Mouse (Mus musculus): Measurements from ENCODE around the gene Efnb2. TPM values are rescaled to one million over a fixed set of nuclear protein-coding genes. Genes with fewer than 3 reads are reported as not detected.

Gene Efnb2
- total and polyA plus RNA-seq, 3 experiments, result 0.12 to 0.19 TPM; not detected in 1

- H3K27ac ChIP-seq (ENCODE audit: control insufficient read depth, low read depth, low read length), result no peak overlapping the region
- H3K9ac ChIP-seq (ENCODE audit: control insufficient read depth, low read depth, low read length, poor library complexity, severe bottlenecking), result no peak overlapping the region
- H3K79me2 ChIP-seq (ENCODE audit: control insufficient read depth, insufficient read depth, low read length, poor library complexity), result no peaks in the 10 kb centered on the region
- H3K36me3 ChIP-seq (ENCODE audit: control insufficient read depth in 1 of 2, insufficient read depth in 2 of 2, low read length in 2 of 2), result no peaks in the 10 kb centered on the region
- no peak for TF ChIP-seq JUND (IDR thresholded peaks at IDR 0.05; ENCODE audit: low read depth, low read length)
- TF ChIP-seq UBTF (IDR thresholded peaks at IDR 0.05; ENCODE audit: borderline replicate concordance, insufficient read depth, low read depth, low read length), result no peak
- no peak for TF ChIP-seq ZKSCAN1 (IDR thresholded peaks at IDR 0.05; ENCODE audit: low read depth, low read length)
- TF ChIP-seq MYC (IDR thresholded peaks at IDR 0.05; ENCODE audit: low read depth, low read length), result no peak
- no peak for TF ChIP-seq SIN3A (IDR thresholded peaks at IDR 0.05; ENCODE audit: low read length)
- no peak for TF ChIP-seq MAZ (IDR thresholded peaks at IDR 0.05; ENCODE audit: low read depth, low read length)
- TF ChIP-seq E2F4 (IDR thresholded peaks at IDR 0.05; ENCODE audit: borderline replicate concordance, low read depth, low read length), result no peak
- H3K4me1 ChIP-seq (ENCODE audit: control insufficient read depth in 1 of 2, insufficient read depth in 2 of 2, low read length in 2 of 2), result no peaks in the 10 kb centered on the region
- H3K4me3 ChIP-seq (ENCODE audit: control insufficient read depth in 1 of 2, insufficient read depth in 1 of 2, low read depth in 2 of 2, low read length in 2 of 2), result no peak overlapping the region
- no peak for DNase-seq (ENCODE audit: low read depth, low spot score)
- H3K9me3 ChIP-seq (replicated peaks; ENCODE audit: insufficient read depth, low read length), result no peaks in the 10 kb centered on the region
- H3K27me3 ChIP-seq (ENCODE audit: control insufficient read depth in 1 of 2, insufficient read depth in 2 of 2, low read length in 2 of 2), result no peaks in the 10 kb centered on the region
Measured at GRCm38 (mm10) chr8:8622031-8622430, 39.0 kb downstream of the Efnb2 start.

DNA sequence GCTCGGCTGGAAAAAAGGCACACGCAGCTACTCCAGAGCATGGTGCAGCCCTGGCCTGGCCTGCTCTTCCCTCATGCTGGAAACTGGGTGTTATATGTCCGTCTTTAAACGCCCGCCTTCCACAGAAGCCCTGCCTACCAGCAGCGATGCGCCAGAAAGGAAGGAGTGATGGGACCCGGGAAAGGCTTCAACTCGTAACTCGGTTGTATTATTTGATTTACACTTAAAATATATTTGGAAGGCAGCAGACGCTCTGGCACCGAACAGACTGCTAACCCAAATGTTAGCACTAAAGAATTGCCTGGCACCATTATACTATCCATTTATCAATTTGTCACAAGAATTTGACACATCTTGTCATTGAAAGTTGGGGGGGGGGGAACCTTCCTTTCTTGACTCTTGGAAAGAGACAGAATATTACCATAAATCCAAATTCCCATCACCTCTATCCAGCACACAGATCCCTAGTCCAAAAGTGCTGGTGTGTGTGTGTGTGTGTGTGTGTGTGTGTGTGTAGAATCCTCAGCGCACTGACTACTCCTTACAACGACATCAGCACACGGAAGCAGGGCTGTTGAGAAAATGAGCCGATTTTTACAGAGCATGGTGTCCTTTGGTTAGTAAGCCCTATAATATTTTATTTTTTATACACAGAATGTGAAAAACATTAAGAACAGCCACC lies 39.7 kb downstream of the Efnb2 start:
- H3K27ac ChIP-seq (ENCODE audit: control insufficient read depth, low read depth, low read length), result no peak overlapping the region
- H3K9ac ChIP-seq (ENCODE audit: control insufficient read depth, low read depth, low read length, poor library complexity, severe bottlenecking), result no peak overlapping the region
- H3K9me3 ChIP-seq (replicated peaks; ENCODE audit: insufficient read depth, low read length), result no peaks in the 10 kb centered on the region
- no peak overlapping the region for H3K4me3 ChIP-seq (ENCODE audit: control insufficient read depth in 1 of 2, insufficient read depth in 1 of 2, low read depth in 2 of 2, low read length in 2 of 2)
- TF ChIP-seq USF2 (IDR thresholded peaks at IDR 0.05; ENCODE audit: borderline replicate concordance in 1 of 2, insufficient read depth in 1 of 2, low read depth in 1 of 2, low read length in 2 of 2) (no peak), ELF1 (IDR thresholded peaks at IDR 0.05; ENCODE audit: low read depth, low read length) (no peak), ETS1 (IDR thresholded peaks at IDR 0.05; ENCODE audit: low read depth, low read length) (no peak), MAZ (IDR thresholded peaks at IDR 0.05; ENCODE audit: low read depth, low read length) (no peak), MAFK (IDR thresholded peaks at IDR 0.05; ENCODE audit: borderline replicate concordance, low read depth, low read length) (no peak), USF1 (IDR thresholded peaks at IDR 0.05; ENCODE audit: low read depth, low read length) (no peak), CHD1 (IDR thresholded peaks at IDR 0.05; ENCODE audit: low read depth, low read length) (no peak), TBP (IDR thresholded peaks at IDR 0.05; ENCODE audit: low read depth, low read length) (no peak)
- no peaks in the 10 kb centered on the region for H3K27me3 ChIP-seq (ENCODE audit: control insufficient read depth in 1 of 2, insufficient read depth in 2 of 2, low read length in 2 of 2)
- no peak for DNase-seq (ENCODE audit: low read depth, low spot score)
- H3K4me1 ChIP-seq (ENCODE audit: control insufficient read depth in 1 of 2, insufficient read depth in 2 of 2, low read length in 2 of 2), result no peaks in the 10 kb centered on the region
- H3K79me2 ChIP-seq (ENCODE audit: control insufficient read depth, insufficient read depth, low read length, poor library complexity), result no peaks in the 10 kb centered on the region
- no peaks in the 10 kb centered on the region for H3K36me3 ChIP-seq (ENCODE audit: control insufficient read depth in 1 of 2, insufficient read depth in 2 of 2, low read length in 2 of 2)

All from MEL (cell line).